23 mouse cellular contexts compared by ENCODE assay signal in the genomic region with DNA sequence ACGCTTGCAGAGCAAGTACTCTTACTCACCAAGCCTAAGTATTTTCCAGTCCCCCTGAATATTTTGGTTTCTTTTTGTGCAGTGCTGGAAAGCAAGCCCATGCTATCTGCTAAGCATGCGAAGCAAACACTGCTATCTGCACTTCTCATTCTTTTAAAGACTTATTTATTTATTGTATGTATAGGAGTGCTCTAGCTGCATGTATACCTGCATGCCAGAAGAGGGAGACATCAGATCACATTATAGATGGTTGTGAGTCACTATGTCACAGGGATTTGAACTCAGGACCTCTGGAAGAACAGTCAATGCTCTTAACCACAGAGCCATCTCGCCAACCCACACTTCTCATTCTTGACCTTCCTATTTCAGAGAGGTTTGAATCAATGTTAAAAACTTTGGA. TPM values are rescaled to one million over a fixed set of nuclear protein-coding genes. Genes with fewer than 3 reads are reported as not detected.
A peak's percentile ranks its signal among the peaks of the same experiment; 100 is the strongest.
DNase-seq lines count a peak whose midpoint lies in the region; ATAC-seq and TF ChIP-seq lines count a peak whose summit lies in the region.
"Had no signal": no experiment of that assay in that cellular context is flagged by ENCODE, and none has a peak within 500 bp of the region (broad histone marks: within the 10 kb centered on the region; RNA-seq: fewer than 3 reads in every experiment).

No protein-coding gene starts in this region.

- no peak overlapping the region for H3K4me2 ChIP-seq in heart, embryonic 11.5 days
- no peak overlapping the region for H3K4me2 ChIP-seq in liver, embryonic 14.5 days (ENCODE audit: low read depth)
- H3K4me2 ChIP-seq in liver, embryonic 12.5 days: no peak overlapping the region
- H3K4me2 ChIP-seq: forebrain, embryonic 12.5 days; hindbrain, embryonic 12.5 days; lung, embryonic 15.5 days; midbrain, embryonic 11.5 days; neural tube, embryonic 13.5 days had no signal

- H3K27ac ChIP-seq in heart, embryonic 11.5 days (ENCODE audit: low read depth, low read length): no peak overlapping the region
- H3K27ac ChIP-seq in liver, embryonic 14.5 days: no peak overlapping the region
- H3K27ac ChIP-seq in liver, embryonic 12.5 days: no peak overlapping the region
- 0 out of 2 replicates have a peak overlapping the region, but pooled peaks have one; percentile 5 for H3K27ac ChIP-seq in MEL (ENCODE audit: control insufficient read depth, low read depth, low read length)
- no peak overlapping the region for H3K27ac ChIP-seq in hindbrain, embryonic 10.5 days
- H3K27ac ChIP-seq: forebrain, embryonic 12.5 days; hindbrain, embryonic 12.5 days; lung, embryonic 15.5 days; macrophage; neural tube, embryonic 13.5 days had no signal

- WGBS in heart, embryonic 11.5 days (ENCODE audit: insufficient replicate concordance): 77% methylated on average over 3 of the region's 3 CpGs
- 70% methylated on average over 3 of the region's 3 CpGs for WGBS in liver, embryonic 14.5 days (ENCODE audit: insufficient replicate concordance)
- WGBS in liver, embryonic 12.5 days (ENCODE audit: insufficient replicate concordance): 59% methylated on average over 3 of the region's 3 CpGs
- WGBS in hindbrain, embryonic 10.5 days: 93% methylated on average over 3 of the region's 3 CpGs

- peaks cover 10% of the 10 kb centered on the region for H3K27me3 ChIP-seq in heart, embryonic 11.5 days (ENCODE audit: control insufficient read depth, insufficient read depth, low read length)
- H3K27me3 ChIP-seq in liver, embryonic 14.5 days (ENCODE audit: control insufficient read depth, insufficient read depth, low read length): peaks cover 5% of the 10 kb centered on the region
- peaks cover 15% of the 10 kb centered on the region for H3K27me3 ChIP-seq in liver, embryonic 12.5 days (replicated peaks)
- no peaks in the 10 kb centered on the region for H3K27me3 ChIP-seq in MEL (ENCODE audit: control insufficient read depth in 1 of 2, insufficient read depth in 2 of 2, low read length in 2 of 2)
- peaks cover 13% of the 10 kb centered on the region for H3K27me3 ChIP-seq in hindbrain, embryonic 10.5 days (ENCODE audit: insufficient read depth, poor library complexity, severe bottlenecking)
- H3K27me3 ChIP-seq: hindbrain, embryonic 12.5 days; neural tube, embryonic 13.5 days had no signal

- DNase-seq in heart, adult 11 months: peak; percentile 16
- no peak for DNase-seq in liver, embryonic 14.5 days (ENCODE audit: low read depth in 3 of 3, low spot score in 3 of 3)
- peak; percentile 65 for DNase-seq in MEL (ENCODE audit: low read depth, low spot score)
- no peak for DNase-seq in urinary bladder, postnatal 36 days (ENCODE audit: low spot score in 2 of 2)
- DNase-seq in hindbrain, embryonic 10.5 days (ENCODE audit: low spot score): no peak
- DNase-seq: adrenal gland, postnatal 36 days; B cell, adult 2 months; cerebellum, adult 18-20 months; cerebellum, postnatal 36 days; gastrocnemius, postnatal 25 days; layer of hippocampus, postnatal 36 days; right cerebral cortex, adult 18-20 months; thymus, adult 18-20 months had no signal

- H3K4me1 ChIP-seq in heart, embryonic 11.5 days (ENCODE audit: control insufficient read depth, insufficient read depth, low read length): peaks cover 4% of the 10 kb centered on the region
- no peaks in the 10 kb centered on the region for H3K4me1 ChIP-seq in liver, embryonic 14.5 days (replicated peaks; ENCODE audit: control insufficient read depth in 2 of 2, insufficient read depth in 2 of 2, low read length in 1 of 2)
- no peaks in the 10 kb centered on the region for H3K4me1 ChIP-seq in liver, embryonic 12.5 days
- H3K4me1 ChIP-seq in MEL (ENCODE audit: control insufficient read depth in 1 of 2, insufficient read depth in 2 of 2, low read length in 2 of 2): peaks cover 5 to 13% of the 10 kb centered on the region in 2 experiments; a peak in 3 of 4 replicates
- peaks cover 14% of the 10 kb centered on the region for H3K4me1 ChIP-seq in hindbrain, embryonic 10.5 days (replicated peaks)

- TF ChIP-seq CTCF in liver, embryonic 14.5 days (IDR thresholded peaks at IDR 0.05; ENCODE audit: low read depth): peak; percentile 4; the same call in 1 of the 2 replicates
- TF ChIP-seq CTCF in MEL (IDR thresholded peaks at IDR 0.05 in 2 of 3, conservative IDR thresholded peaks at IDR 0.05 in 1 of 3; ENCODE audit: control insufficient read depth in 1 of 3, insufficient read depth in 1 of 3, low read depth in 2 of 3, low read length in 3 of 3, poor library complexity in 1 of 3, severe bottlenecking in 1 of 3): peak in 2 of 3 experiments; percentile 36 to 64; a peak in 3 of 6 replicates

- H3K79me2 ChIP-seq in MEL (ENCODE audit: control insufficient read depth, insufficient read depth, low read length, poor library complexity): peaks cover 55% of the 10 kb centered on the region

- TF ChIP-seq EP300 in liver, embryonic 14.5 days (IDR thresholded peaks at IDR 0.05; ENCODE audit: low read depth): no peak
- TF ChIP-seq EP300 in MEL (IDR thresholded peaks at IDR 0.05; ENCODE audit: low read depth in 1 of 2, low read length in 2 of 2): 0 out of 4 replicates have a peak, but pooled peaks of 1 of the 2 experiments have one; percentile 24

- peak; percentile 65 for TF ChIP-seq RAD21 in MEL (IDR thresholded peaks at IDR 0.05; ENCODE audit: low read depth, low read length)

- no peaks in the 10 kb centered on the region for H3K9me3 ChIP-seq in heart, embryonic 11.5 days (replicated peaks; ENCODE audit: control insufficient read depth, low read length)
- no peaks in the 10 kb centered on the region for H3K9me3 ChIP-seq in liver, embryonic 14.5 days (ENCODE audit: control insufficient read depth, low read length)
- H3K9me3 ChIP-seq in liver, embryonic 12.5 days (replicated peaks): no peaks in the 10 kb centered on the region
- no peaks in the 10 kb centered on the region for H3K9me3 ChIP-seq in MEL (replicated peaks; ENCODE audit: insufficient read depth, low read length)
- H3K9me3 ChIP-seq in hindbrain, embryonic 10.5 days: no peaks in the 10 kb centered on the region
- H3K9me3 ChIP-seq: forebrain, embryonic 12.5 days; hindbrain, embryonic 12.5 days; lung, embryonic 15.5 days; neural tube, embryonic 13.5 days had no signal

- H3K4me3 ChIP-seq in heart, embryonic 11.5 days (ENCODE audit: low read depth, low read length): no peak overlapping the region
- H3K4me3 ChIP-seq in liver, embryonic 14.5 days (ENCODE audit: insufficient read depth in 1 of 2, low read depth in 2 of 2, low read length in 2 of 2): no peak overlapping the region
- H3K4me3 ChIP-seq in liver, embryonic 12.5 days: no peak overlapping the region
- peak overlapping the region; percentile 3 to 74; a peak in 1 of 4 replicates for H3K4me3 ChIP-seq in MEL (ENCODE audit: control insufficient read depth in 1 of 2, insufficient read depth in 1 of 2, low read depth in 2 of 2, low read length in 2 of 2)
- H3K4me3 ChIP-seq in hindbrain, embryonic 10.5 days: no peak overlapping the region
- H3K4me3 ChIP-seq: forebrain, embryonic 12.5 days; hindbrain, embryonic 12.5 days; lung, embryonic 15.5 days; neural tube, embryonic 13.5 days had no signal

- no peak for TF ChIP-seq POLR2A in MEL (IDR thresholded peaks at IDR 0.05; ENCODE audit: control insufficient read depth in 1 of 2, insufficient read depth in 1 of 2, low read depth in 1 of 2, low read length in 2 of 2, poor library complexity in 1 of 2)

- H3K36me3 ChIP-seq in heart, embryonic 11.5 days (ENCODE audit: control insufficient read depth, insufficient read depth, low read length): no peaks in the 10 kb centered on the region
- no peaks in the 10 kb centered on the region for H3K36me3 ChIP-seq in liver, embryonic 14.5 days (replicated peaks; ENCODE audit: control insufficient read depth, insufficient read depth, low read depth)
- no peaks in the 10 kb centered on the region for H3K36me3 ChIP-seq in liver, embryonic 12.5 days
- peaks cover 0 to 9% of the 10 kb centered on the region in 2 experiments; a peak in 2 of 4 replicates for H3K36me3 ChIP-seq in MEL (ENCODE audit: control insufficient read depth in 1 of 2, insufficient read depth in 2 of 2, low read length in 2 of 2)
- H3K36me3 ChIP-seq in hindbrain, embryonic 10.5 days: no peaks in the 10 kb centered on the region
- H3K36me3 ChIP-seq: forebrain, embryonic 12.5 days; hindbrain, embryonic 12.5 days; lung, embryonic 15.5 days; neural tube, embryonic 13.5 days had no signal

- no peak for ATAC-seq in heart, embryonic 11.5 days (replicated peaks; ENCODE audit: insufficient number of reproducible peaks, low FRiP score, low TSS enrichment)
- ATAC-seq in liver, embryonic 14.5 days (ENCODE audit: insufficient read depth): no peak
- no peak for ATAC-seq in liver, embryonic 12.5 days
- ATAC-seq in megakaryocyte progenitor cell, adult 5-6 weeks (replicated peaks; ENCODE audit: poor library complexity): 0 out of 2 replicates have a peak, but pooled peaks have one; percentile 9
- ATAC-seq: intestine, embryonic 16.5 days had no signal

- H3K9ac ChIP-seq in heart, embryonic 11.5 days (ENCODE audit: low read depth, low read length): no peak overlapping the region
- no peak overlapping the region for H3K9ac ChIP-seq in liver, embryonic 14.5 days (replicated peaks)
- H3K9ac ChIP-seq in liver, embryonic 12.5 days: no peak overlapping the region
- 0 out of 2 replicates have a peak overlapping the region, but pooled peaks have one; percentile 32 for H3K9ac ChIP-seq in MEL (ENCODE audit: control insufficient read depth, low read depth, low read length, poor library complexity, severe bottlenecking)
- H3K9ac ChIP-seq: forebrain, embryonic 12.5 days; hindbrain, embryonic 12.5 days; lung, embryonic 15.5 days; neural tube, embryonic 13.5 days had no signal

TF ChIP-seq in MEL, 35 proteins besides CTCF, POLR2A, EP300 and RAD21 (continues in another document):
- TF ChIP-seq BHLHE40 (IDR thresholded peaks at IDR 0.05; ENCODE audit: borderline replicate concordance, low read depth, low read length) (no peak; the same call in 1 of the 2 replicates), POLR2AphosphoS2 (IDR thresholded peaks at IDR 0.05; ENCODE audit: low read length) (no peak), NELFE (IDR thresholded peaks at IDR 0.05; ENCODE audit: low read depth, low read length) (no peak), SMC3 (IDR thresholded peaks at IDR 0.05; ENCODE audit: low read depth, low read length) (peak; percentile 57), SIN3A (IDR thresholded peaks at IDR 0.05; ENCODE audit: low read length) (0 out of 2 replicates have a peak, but pooled peaks have one; percentile 30)

RNA-seq across cellular contexts. Expression of a gene that starts 16.8 kb away (rescaled TPM):
- 0.21 and 0.27 TPM in 2 replicates for polyA plus RNA-seq in heart, embryonic 11.5 days (2014; fragmentation: Nextera tagmentation; extraction: Ambion mirVana)
- polyA plus RNA-seq in liver, embryonic 14.5 days (2012; rRNA removed): 0.15 and 0.16 TPM in 2 replicates
- polyA plus RNA-seq in liver, embryonic 14.5 days (2014; fragmentation: Nextera tagmentation; extraction: Ambion mirVana): 0.08 and 0.16 TPM in 2 replicates
- polyA plus RNA-seq in liver, embryonic 12.5 days (2016; fragmentation: Nextera tagmentation; extraction: Ambion mirVana): 0.02 and 0.10 TPM in 2 replicates
- 20.2 and 26.4 TPM in 2 replicates for total RNA-seq in MEL (2012; rRNA removed)
- polyA plus RNA-seq in MEL (2012; ENCODE audit: insufficient read depth in 1 of 2, insufficient read length in 2 of 2, low read depth in 1 of 2, low replicate concordance in 2 of 2, missing spikeins in 1 of 2): 10 to 100 TPM in 1 of 2 experiments, not detected in 1; 15.0 TPM
- 15.7 and 22.1 TPM in 2 replicates for total RNA-seq in megakaryocyte progenitor cell, adult 5-6 weeks (2015)
- total RNA-seq in megakaryocyte progenitor cell, adult 5-6 weeks (2017): 17.6 and 21.6 TPM in 2 replicates
- 1.6 and 3.7 TPM in 2 replicates for polyA plus RNA-seq in hindbrain, embryonic 10.5 days (2016; fragmentation: Nextera tagmentation; extraction: Ambion mirVana)
- polyA plus RNA-seq: macrophage had no signal

Comparison
In these comparisons a context has a peak if more than half of its experiments do, and no peak if none do; other contexts are left out.
1. DNase-seq: peak in heart, adult 11 months (single experiment) and MEL (single experiment); none in liver, embryonic 14.5 days (0 of 3), urinary bladder, postnatal 36 days (0 of 2) and hindbrain, embryonic 10.5 days (single experiment).
2. H3K4me3 ChIP-seq: peak in MEL (2 of 2); none in heart, embryonic 11.5 days (single experiment), liver, embryonic 14.5 days (0 of 2), liver, embryonic 12.5 days (single experiment) and hindbrain, embryonic 10.5 days (single experiment).